Mouse (Mus musculus) midbrain, postnatal 0 days (tissue): ENCODE measurements at regions not wholly inside any gene's neighbourhood (a gene's known extent, or its start where the extent isn't known, plus 50 kb on each side); places are given as distances from the start of the nearest gene placed in this dataset.

ENCODE experiments used
- ATAC-seq: fragments of 200-750 bp; cut with Nextera tagmentation; 2 replicates; pipeline ENCODE4 v1.8.0; 2017; ENCODE audit warnings: moderate number of reproducible peaks, mild to moderate bottlenecking, moderate TSS enrichment, moderate library complexity; ENCODE audit not compliant: low FRiP score
- DNase-seq: peaks from one replicate; pipeline ENCODE4 v3.0.0-alpha.2; 2015; ENCODE audit warnings: low spot score
- H3K27ac ChIP-seq: fragments of 300-500 bp; sonication (generic); 2 replicates; pipeline ENCODE4 v1.5.1; 2014; ENCODE audit warnings: low read depth, mild to moderate bottlenecking, low read length, mixed read lengths
- H3K27me3 ChIP-seq: fragments of 300-500 bp; sonication (generic); 2 replicates; pipeline ENCODE4 v1.6.1; 2014; ENCODE audit warnings: low read length, control low read depth, mixed read lengths; ENCODE audit not compliant: insufficient read depth
- H3K36me3 ChIP-seq: fragments of 300-500 bp; sonication (generic); 2 replicates; pipeline ENCODE4 v1.6.1; 2014; ENCODE audit warnings: low read length, control low read depth, mixed read lengths; ENCODE audit not compliant: insufficient read depth
- H3K4me1 ChIP-seq: fragments of 300-500 bp; sonication (generic); 2 replicates; pipeline ENCODE4 v1.6.1; 2014; ENCODE audit warnings: mild to moderate bottlenecking, control low read depth, antibody characterized with exemption, low read length, mixed read lengths; ENCODE audit not compliant: insufficient read depth
- H3K4me2 ChIP-seq: fragments of 300-500 bp; sonication (generic); 2 replicates; pipeline ENCODE4 v1.6.1; 2014; ENCODE audit warnings: low read depth, mild to moderate bottlenecking, low read length, mixed read lengths; ENCODE audit not compliant: poor library complexity, severe bottlenecking
- H3K4me3 ChIP-seq: fragments of 300-500 bp; sonication (generic); 2 replicates; pipeline ENCODE4 v1.5.1; 2014; ENCODE audit warnings: low read depth, mild to moderate bottlenecking, low read length, moderate library complexity
- H3K9ac ChIP-seq: fragments of 300-500 bp; sonication (generic); replicated peaks from 2 replicates; pipeline ENCODE4 v1.6.1; 2014; ENCODE audit warnings: mild to moderate bottlenecking, low read length, moderate library complexity, mixed read lengths; ENCODE audit not compliant: poor library complexity, severe bottlenecking
- H3K9me3 ChIP-seq: fragments of 300-500 bp; sonication (generic); 2 replicates; pipeline ENCODE4 v1.6.1; 2016; ENCODE audit warnings: low read length, control low read depth
- CTCF ChIP-seq: IDR thresholded peaks from 2 replicates; pipeline ENCODE4 v1.5.1; 2016; ENCODE audit warnings: antibody characterized with exemption, mild to moderate bottlenecking
- WGBS: fragments of 180-500 bp; shearing (Covaris S2); extraction: QIAGEN DNeasy Blood & Tissue Kit; methylation state at CpG from one replicate; pipeline ENCODE4 v1.1.7; 2014; 5-methylcytosine and 5-hydroxymethylcytosine counted together

DNA sequence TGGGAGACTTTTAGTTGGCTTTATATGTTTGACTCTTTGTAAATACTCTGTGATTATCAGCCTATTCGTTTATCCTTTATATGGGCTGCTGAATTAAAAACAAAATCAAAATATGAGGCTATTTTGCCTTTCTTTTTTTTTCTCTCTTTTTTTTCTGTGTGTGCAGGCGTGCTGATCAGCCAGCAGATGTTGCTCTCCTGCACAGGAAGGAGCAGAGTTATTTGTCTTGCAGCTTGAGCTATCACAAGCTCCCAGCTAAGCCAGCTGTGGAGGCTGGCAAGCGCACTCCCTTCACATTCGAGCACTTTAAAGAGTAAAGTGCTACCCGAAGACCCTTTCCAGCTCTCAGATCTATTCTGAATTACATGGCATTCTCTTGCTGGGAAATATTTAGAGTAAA, 926.7 kb upstream of the Sel1l start:
- no peak overlapping the region for H3K27ac ChIP-seq
- no peaks in the 10 kb centered on the region for H3K36me3 ChIP-seq
- ATAC-seq (no peak), DNase-seq (peak; percentile 40)
- TF ChIP-seq CTCF, result peak; percentile 67
- H3K27me3 ChIP-seq, result no peaks in the 10 kb centered on the region
- 61% methylated on average over 5 of the region's 5 CpGs for WGBS
- no peak overlapping the region for H3K9ac ChIP-seq
- no peak overlapping the region for H3K4me2 ChIP-seq
- H3K9me3 ChIP-seq, result no peaks in the 10 kb centered on the region
- no peaks in the 10 kb centered on the region for H3K4me1 ChIP-seq
- no peak overlapping the region for H3K4me3 ChIP-seq

DNA sequence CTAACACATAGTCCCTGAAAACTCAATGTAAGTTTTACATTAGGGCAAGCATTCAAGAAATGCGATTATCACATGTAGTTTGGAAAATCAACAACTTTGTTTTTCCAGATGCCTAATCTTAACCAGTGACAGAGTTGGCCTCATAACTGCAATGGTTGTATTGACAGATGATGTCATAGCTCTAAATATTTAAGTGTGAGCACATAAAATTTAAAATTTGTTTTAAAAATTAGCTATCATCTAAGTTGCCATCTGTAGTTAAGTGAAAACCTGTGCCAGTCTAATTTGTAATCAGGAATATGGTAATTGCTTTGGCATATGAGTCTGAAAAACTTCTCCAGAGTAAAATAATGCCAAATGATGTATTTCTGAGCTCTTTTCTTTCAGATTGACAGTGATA, 899.6 kb upstream of the Sel1l start:
- TF ChIP-seq CTCF, result no peak
- H3K4me1 ChIP-seq, result no peaks in the 10 kb centered on the region
- H3K36me3 ChIP-seq, result no peaks in the 10 kb centered on the region
- 92% methylated on average over 1 of the region's 1 CpGs for WGBS
- H3K9me3 ChIP-seq, result no peaks in the 10 kb centered on the region
- H3K4me2 ChIP-seq, result no peak overlapping the region
- no peaks in the 10 kb centered on the region for H3K27me3 ChIP-seq
- H3K9ac ChIP-seq, result no peak overlapping the region
- DNase-seq (no peak), ATAC-seq (no peak)
- H3K27ac ChIP-seq, result no peak overlapping the region
- no peak overlapping the region for H3K4me3 ChIP-seq

DNA sequence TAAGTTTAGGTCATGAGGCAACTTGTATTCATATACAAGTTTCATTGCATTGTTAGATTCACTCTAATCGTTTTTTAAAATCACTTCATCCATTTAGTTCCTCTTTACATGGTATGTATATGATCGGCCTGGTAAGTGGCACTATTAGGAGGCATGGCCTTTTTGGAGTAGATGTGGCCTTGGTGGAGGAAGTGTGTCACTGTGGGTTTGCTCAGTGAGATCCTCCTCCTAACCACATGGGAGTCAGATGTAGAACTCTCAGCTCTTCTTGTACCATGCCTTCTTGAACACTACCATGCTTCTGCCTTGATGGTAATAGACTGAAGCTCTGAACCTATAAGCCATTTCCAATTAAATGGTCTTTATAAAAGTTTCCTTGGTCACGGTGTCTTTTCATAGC, 891.9 kb upstream of the Sel1l start:
- Histone ChIP-seq H3K9me3 (no peaks in the 10 kb centered on the region), H3K27ac (no peak overlapping the region), H3K27me3 (no peaks in the 10 kb centered on the region), H3K36me3 (no peaks in the 10 kb centered on the region), H3K9ac (no peak overlapping the region), H3K4me1 (no peaks in the 10 kb centered on the region), H3K4me3 (no peak overlapping the region), H3K4me2 (no peak overlapping the region)
- no peak for ATAC-seq
- no peak for TF ChIP-seq CTCF
- 83% methylated on average over 3 of the region's 3 CpGs for WGBS
- no peak for DNase-seq

DNA sequence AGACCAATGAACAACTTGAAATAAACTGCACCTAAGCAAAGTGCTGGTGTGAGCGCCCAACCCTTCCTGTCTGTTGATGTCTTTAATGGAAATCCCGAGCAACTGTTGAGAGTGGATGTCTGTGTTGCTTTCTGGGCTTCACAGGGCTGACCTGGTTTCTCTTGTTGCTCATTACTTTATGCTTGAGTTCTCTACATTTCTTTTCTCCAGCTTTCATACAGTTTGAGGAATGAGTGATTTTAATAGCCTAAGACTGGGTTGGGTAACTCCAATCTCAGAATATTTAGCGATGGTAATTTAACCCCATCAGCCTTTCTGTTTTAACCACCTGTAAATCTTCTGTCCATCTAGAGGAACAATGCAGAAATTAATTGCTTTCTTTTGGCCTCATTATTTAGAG, 890.2 kb upstream of the Sel1l start:
- 93% methylated on average over 3 of the region's 3 CpGs for WGBS
- no peaks in the 10 kb centered on the region for H3K4me1 ChIP-seq
- TF ChIP-seq CTCF, result no peak
- no peak overlapping the region for H3K27ac ChIP-seq
- no peaks in the 10 kb centered on the region for H3K27me3 ChIP-seq
- no peak overlapping the region for H3K9ac ChIP-seq
- no peaks in the 10 kb centered on the region for H3K9me3 ChIP-seq
- no peak for ATAC-seq
- no peak overlapping the region for H3K4me2 ChIP-seq
- H3K36me3 ChIP-seq, result no peaks in the 10 kb centered on the region
- DNase-seq, result no peak
- H3K4me3 ChIP-seq, result no peak overlapping the region

DNA sequence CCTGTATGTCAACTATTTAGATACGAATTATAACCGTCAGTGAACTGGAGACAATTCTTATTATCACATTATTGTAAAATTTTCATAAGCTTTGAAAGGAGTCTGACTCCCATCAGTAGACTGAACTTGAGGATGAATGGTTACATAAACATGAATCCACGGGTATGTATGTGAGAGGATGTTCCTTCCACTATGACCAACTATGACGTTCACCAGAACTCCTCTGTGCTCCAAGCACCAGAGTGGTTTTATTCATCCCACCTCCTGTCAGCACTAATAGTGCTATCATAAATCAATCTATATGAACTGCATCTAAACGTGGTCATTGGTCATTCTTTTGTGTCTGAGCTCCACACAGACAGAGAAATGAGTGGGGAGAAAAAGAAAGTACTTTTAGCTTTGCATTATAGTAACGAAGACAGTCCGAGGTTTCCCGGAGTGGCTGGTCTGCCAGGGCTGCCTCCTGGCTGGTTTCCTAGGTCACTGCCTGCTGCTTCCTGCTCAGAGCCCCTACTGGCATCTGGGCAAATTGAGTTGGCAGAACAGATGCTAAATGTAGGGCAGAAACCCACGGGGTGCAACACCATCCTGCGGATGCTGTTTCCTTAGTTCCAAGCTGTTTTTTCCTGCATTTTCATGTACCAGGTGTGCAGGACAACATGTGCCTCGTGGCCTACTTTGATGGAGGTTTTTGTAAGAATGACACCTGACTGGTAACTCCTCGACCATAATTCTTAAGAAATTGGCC, 888.8 kb upstream of the Sel1l start:
- ATAC-seq (peak; percentile 44; the same call in 1 of the 2 replicates), DNase-seq (peak; percentile 73)
- H3K36me3 ChIP-seq, result no peaks in the 10 kb centered on the region
- H3K9me3 ChIP-seq, result no peaks in the 10 kb centered on the region
- no peak overlapping the region for H3K27ac ChIP-seq
- H3K27me3 ChIP-seq, result no peaks in the 10 kb centered on the region
- WGBS, result 68% methylated on average over 12 of the region's 12 CpGs
- H3K4me2 ChIP-seq, result no peak overlapping the region
- no peak overlapping the region for H3K9ac ChIP-seq
- no peak overlapping the region for H3K4me3 ChIP-seq
- H3K4me1 ChIP-seq, result no peaks in the 10 kb centered on the region
- no peak for TF ChIP-seq CTCF

GRCm38 (mm10) chr12:92723022-92723421, 874.1 kb upstream of the Sel1l start:
- H3K36me3 ChIP-seq, result no peaks in the 10 kb centered on the region
- 92% methylated on average over 3 of the region's 3 CpGs for WGBS
- no peak overlapping the region for H3K9ac ChIP-seq
- H3K27me3 ChIP-seq, result no peaks in the 10 kb centered on the region
- no peak overlapping the region for H3K4me3 ChIP-seq
- ATAC-seq (no peak), DNase-seq (no peak)
- no peaks in the 10 kb centered on the region for H3K4me1 ChIP-seq
- no peak for TF ChIP-seq CTCF
- H3K4me2 ChIP-seq, result no peak overlapping the region
- no peak overlapping the region for H3K27ac ChIP-seq
- H3K9me3 ChIP-seq, result no peaks in the 10 kb centered on the region
